Mouse (Mus musculus) midbrain, embryonic 16.5 days (tissue): Measurements from ENCODE around the gene Gskip. TPM values are rescaled to one million over a fixed set of nuclear protein-coding genes. Genes with fewer than 3 reads are reported as not detected.
A peak's percentile ranks its signal among the peaks of the same experiment; 100 is the strongest.

Source experiments
- ATAC-seq: fragments of 200-750 bp; cut with Nextera tagmentation; 2 replicates; pipeline ENCODE4 v1.8.0; 2017; ENCODE audit warnings: moderate TSS enrichment
- H3K27ac ChIP-seq: fragments of 300-500 bp; sonication (generic); 2 replicates; pipeline ENCODE4 v1.5.1; 2014; ENCODE audit warnings: mild to moderate bottlenecking, low read length, mixed read lengths
- H3K27me3 ChIP-seq: fragments of 300-500 bp; sonication (generic); 2 replicates; pipeline ENCODE4 v1.6.1; 2014; ENCODE audit warnings: low read depth, low read length, mixed read lengths; ENCODE audit not compliant: control insufficient read depth, insufficient read depth
- H3K36me3 ChIP-seq: fragments of 300-500 bp; sonication (generic); 2 replicates; pipeline ENCODE4 v1.6.1; 2014; ENCODE audit warnings: mild to moderate bottlenecking, low read length, moderate library complexity, mixed read lengths; ENCODE audit not compliant: control insufficient read depth, insufficient read depth
- H3K4me1 ChIP-seq: fragments of 300-500 bp; sonication (generic); 2 replicates; pipeline ENCODE4 v1.6.1; 2014; ENCODE audit warnings: mild to moderate bottlenecking, low read length, mixed read lengths; ENCODE audit not compliant: control insufficient read depth, insufficient read depth
- H3K4me2 ChIP-seq: fragments of 300-500 bp; sonication (generic); 2 replicates; pipeline ENCODE4 v1.6.1; 2014; ENCODE audit warnings: mild to moderate bottlenecking, low read length, mixed read lengths
- H3K4me3 ChIP-seq: fragments of 300-500 bp; sonication (generic); 2 replicates; pipeline ENCODE4 v1.5.1; 2014; ENCODE audit warnings: low read depth, mild to moderate bottlenecking, low read length, moderate library complexity, mixed read lengths
- H3K9ac ChIP-seq: fragments of 300-500 bp; sonication (generic); 2 replicates; pipeline ENCODE4 v1.6.1; 2014; ENCODE audit warnings: low read depth, low read length, mixed read lengths
- H3K9me3 ChIP-seq: fragments of 300-500 bp; sonication (generic); replicated peaks from 2 replicates; pipeline ENCODE4 v1.6.1; 2014; ENCODE audit warnings: mild to moderate bottlenecking, low read length, mixed read lengths; ENCODE audit not compliant: control insufficient read depth, poor library complexity, severe bottlenecking
- WGBS: fragments of 180-500 bp; shearing (Covaris S2); extraction: QIAGEN DNeasy Blood & Tissue Kit; methylation state at CpG from one replicate; pipeline ENCODE4 v1.1.7; 2014; 5-methylcytosine and 5-hydroxymethylcytosine counted together
- polyA plus RNA-seq: library from polyadenylated mRNA; unstranded; fragments of >200 nt; fragmentation: Nextera tagmentation; extraction: Ambion mirVana; gene quantifications from 2 replicates; pipeline ENCODE4 v1.2.1, GENCODE M21; 2015

The Gskip gene
- polyA plus RNA-seq, 1 experiment from 2014 or later, result 29.9 TPM

DNA sequence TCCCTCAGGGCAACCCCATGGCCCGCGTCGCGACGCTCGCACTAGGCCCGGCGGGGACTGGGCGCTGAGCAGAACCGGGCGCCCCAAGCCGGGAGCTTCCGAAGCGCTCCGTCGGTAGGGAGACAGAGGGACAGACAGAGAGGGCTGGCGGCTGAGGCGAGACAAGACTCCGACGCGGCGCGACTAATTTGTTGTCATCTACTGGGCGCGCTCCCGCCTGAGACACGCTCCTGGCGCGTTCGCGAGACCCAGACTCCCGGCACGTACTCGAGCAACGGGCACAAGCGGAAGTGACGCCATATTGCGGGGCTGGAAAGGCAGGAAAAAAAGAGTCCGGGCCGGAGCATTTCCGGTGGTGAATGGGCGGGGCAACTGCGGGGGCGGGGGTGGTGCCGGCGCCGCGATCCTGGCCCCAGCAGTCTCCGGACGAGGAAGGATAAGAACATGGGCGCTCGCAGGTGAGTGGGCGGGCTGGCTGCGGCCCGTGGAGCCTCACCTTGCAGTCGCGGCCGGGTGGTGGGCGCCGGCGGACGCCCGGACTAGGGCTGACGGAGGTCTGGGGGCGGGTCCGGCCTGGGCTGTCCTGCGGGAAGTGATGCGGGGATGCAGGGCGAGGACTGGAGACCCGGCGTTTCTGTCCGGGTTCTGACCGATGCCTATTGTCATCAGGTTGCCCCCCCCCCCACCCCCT lies 517 bp downstream of the Gskip start, which contains the start of gene Atg2b:
Gene Atg2b, minus strand, starts transcription at position 211 of the 691 bp plus-strand sequence.
- peak; percentile 91 for ATAC-seq
- under 1% methylated on average over 68 of the region's 73 CpGs for WGBS
- H3K27ac ChIP-seq, result peak within 1 kb of the TSS; percentile 95

DNA sequence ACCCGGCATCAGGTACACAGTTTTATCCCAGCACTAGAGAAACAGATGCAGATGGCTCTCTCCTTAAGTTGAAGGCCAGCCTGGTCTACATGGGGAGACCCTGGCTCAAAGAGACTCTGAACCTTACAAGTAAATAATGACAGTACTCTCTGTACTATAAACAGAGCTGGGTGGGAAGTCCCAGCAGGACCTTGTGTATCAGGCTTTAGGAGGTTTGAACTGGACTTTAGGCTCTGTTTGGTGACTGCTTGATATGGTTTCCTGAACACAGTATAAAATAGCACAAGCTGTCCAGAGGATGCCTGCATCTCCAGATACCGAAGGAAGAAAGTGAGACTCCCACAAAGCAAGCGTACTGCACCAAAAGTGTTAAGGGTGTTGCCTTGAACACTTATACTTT lies 2.2 kb downstream of the Gskip start:
- peak overlapping the region; percentile 71 for H3K4me2 ChIP-seq
- no peak overlapping the region for H3K27ac ChIP-seq
- no peak overlapping the region for H3K4me3 ChIP-seq
- 95% methylated on average over 3 of the region's 3 CpGs for WGBS
- peaks cover 4% of the 10 kb centered on the region for H3K36me3 ChIP-seq
- H3K9me3 ChIP-seq, result no peaks in the 10 kb centered on the region
- H3K9ac ChIP-seq, result no peak overlapping the region
- H3K27me3 ChIP-seq, result no peaks in the 10 kb centered on the region
- H3K4me1 ChIP-seq, result peaks cover 32% of the 10 kb centered on the region
- no peak for ATAC-seq

More for the DNA sequence above, 517 bp downstream of the Gskip start, which contains the start of gene Atg2b:
- Histone ChIP-seq H3K4me3 (peak within 1 kb of the TSS; percentile 97), H3K4me1 (peaks cover 32% of the 10 kb centered on the region), H3K36me3 (peaks cover 4% of the 10 kb centered on the region), H3K27me3 (no peaks in the 10 kb centered on the region), H3K9ac (peak within 1 kb of the TSS; percentile 90), H3K9me3 (no peaks in the 10 kb centered on the region), H3K4me2 (peak within 1 kb of the TSS; percentile 84)

DNA sequence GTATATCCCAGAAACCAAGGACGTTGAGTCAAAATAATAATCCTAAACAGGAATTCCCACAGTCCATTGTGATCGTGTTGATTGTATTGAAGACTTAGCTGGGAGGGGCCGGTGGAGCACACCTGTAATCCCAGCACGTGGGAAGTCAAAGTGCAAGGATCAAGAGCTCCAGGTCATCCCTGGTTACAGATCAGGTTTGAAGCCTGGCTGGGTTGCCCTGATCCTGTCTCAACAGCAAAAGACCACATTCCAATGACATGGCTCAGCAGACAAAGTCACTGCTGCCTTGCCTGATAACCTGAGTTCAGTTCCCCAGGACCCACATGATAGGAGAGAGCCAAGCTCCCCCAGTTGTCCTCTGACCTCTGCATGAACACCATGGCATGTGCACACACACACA lies 2.8 kb downstream of the Gskip start:
- Histone ChIP-seq H3K9me3 (no peaks in the 10 kb centered on the region), H3K4me2 (no peak overlapping the region), H3K36me3 (peaks cover 4% of the 10 kb centered on the region), H3K4me1 (peaks cover 28% of the 10 kb centered on the region), H3K9ac (no peak overlapping the region), H3K4me3 (no peak overlapping the region), H3K27me3 (no peaks in the 10 kb centered on the region), H3K27ac (no peak overlapping the region)
- 91% methylated on average over 4 of the region's 4 CpGs for WGBS
- no peak for ATAC-seq

DNA sequence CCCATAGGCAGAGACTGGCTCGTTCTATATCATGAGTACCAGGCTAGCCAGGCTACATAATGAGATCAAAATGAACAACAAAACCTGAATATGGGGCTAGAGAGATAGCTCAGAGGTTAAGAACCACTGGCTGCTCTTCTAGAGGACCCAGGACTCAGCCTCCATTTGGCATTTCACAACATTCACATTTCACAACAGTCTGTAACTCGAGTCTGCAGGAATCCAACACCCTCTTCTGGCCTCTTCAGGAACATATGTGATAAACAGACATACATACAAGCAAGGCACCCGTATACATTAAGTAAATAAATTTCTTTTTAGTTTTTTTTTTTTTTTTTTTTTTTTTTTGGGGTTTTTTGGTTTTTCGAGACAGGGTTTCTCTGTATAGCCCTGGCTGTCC lies 3.9 kb downstream of the Gskip start:
- H3K4me2 ChIP-seq, result no peak overlapping the region
- 92% methylated on average over 4 of the region's 4 CpGs for WGBS
- H3K4me1 ChIP-seq, result peaks cover 16% of the 10 kb centered on the region
- no peak overlapping the region for H3K9ac ChIP-seq
- no peaks in the 10 kb centered on the region for H3K9me3 ChIP-seq
- no peak for ATAC-seq
- H3K27me3 ChIP-seq, result no peaks in the 10 kb centered on the region
- H3K27ac ChIP-seq, result no peak overlapping the region
- H3K4me3 ChIP-seq, result no peak overlapping the region
- peaks cover 4% of the 10 kb centered on the region for H3K36me3 ChIP-seq

DNA sequence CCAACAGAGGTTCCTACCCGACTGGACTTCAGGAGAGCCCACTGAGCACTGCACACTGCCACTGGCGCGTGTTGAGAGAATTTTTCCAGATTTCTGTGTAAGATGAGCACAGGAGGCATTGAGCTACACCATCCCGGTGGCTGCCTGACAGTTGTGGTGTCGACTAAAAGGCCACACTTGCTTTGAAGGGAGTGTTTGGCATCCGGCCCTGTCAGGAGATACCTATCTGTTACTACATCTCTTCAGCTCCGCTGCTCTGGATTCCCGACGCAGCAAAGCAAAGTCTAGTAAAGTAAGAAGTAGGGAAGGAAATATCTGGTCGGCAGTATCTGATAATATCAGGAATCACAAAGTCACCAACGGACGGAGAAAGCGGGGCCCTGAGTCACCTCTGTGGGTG lies 4.8 kb downstream of the Gskip start:
- Histone ChIP-seq H3K4me2 (no peak overlapping the region), H3K4me1 (peaks cover 12% of the 10 kb centered on the region), H3K9ac (no peak overlapping the region), H3K27ac (no peak overlapping the region), H3K9me3 (no peaks in the 10 kb centered on the region), H3K36me3 (peaks cover 9% of the 10 kb centered on the region), H3K4me3 (no peak overlapping the region), H3K27me3 (no peaks in the 10 kb centered on the region)
- ATAC-seq, result no peak
- WGBS, result 94% methylated on average over 13 of the region's 13 CpGs

DNA sequence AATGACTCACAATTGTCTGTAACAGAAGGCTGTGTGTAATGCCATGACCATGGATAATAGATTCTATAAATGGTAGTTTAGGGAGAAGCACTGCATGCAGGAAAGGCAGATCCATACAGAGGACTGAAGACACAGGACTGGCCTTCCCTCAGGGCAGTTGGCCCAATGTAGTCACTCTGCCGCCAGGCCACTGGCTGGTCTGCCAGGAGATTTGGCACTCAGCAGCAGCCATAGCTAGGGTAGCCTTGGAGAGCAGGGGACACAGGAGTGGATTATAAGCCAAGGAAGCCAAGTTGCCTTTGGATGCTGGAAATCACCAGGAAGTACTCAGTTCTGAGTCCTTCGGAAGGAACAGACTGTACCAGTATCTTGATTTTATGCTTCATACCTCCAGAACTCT lies 9.4 kb downstream of the Gskip start:
- H3K9ac ChIP-seq, result no peak overlapping the region
- no peaks in the 10 kb centered on the region for H3K4me1 ChIP-seq
- no peaks in the 10 kb centered on the region for H3K9me3 ChIP-seq
- ATAC-seq, result no peak
- 98% methylated on average over 2 of the region's 2 CpGs for WGBS
- H3K27ac ChIP-seq, result no peak overlapping the region
- no peaks in the 10 kb centered on the region for H3K27me3 ChIP-seq
- H3K4me3 ChIP-seq, result no peak overlapping the region
- peaks cover 9% of the 10 kb centered on the region for H3K36me3 ChIP-seq
- H3K4me2 ChIP-seq, result no peak overlapping the region

DNA sequence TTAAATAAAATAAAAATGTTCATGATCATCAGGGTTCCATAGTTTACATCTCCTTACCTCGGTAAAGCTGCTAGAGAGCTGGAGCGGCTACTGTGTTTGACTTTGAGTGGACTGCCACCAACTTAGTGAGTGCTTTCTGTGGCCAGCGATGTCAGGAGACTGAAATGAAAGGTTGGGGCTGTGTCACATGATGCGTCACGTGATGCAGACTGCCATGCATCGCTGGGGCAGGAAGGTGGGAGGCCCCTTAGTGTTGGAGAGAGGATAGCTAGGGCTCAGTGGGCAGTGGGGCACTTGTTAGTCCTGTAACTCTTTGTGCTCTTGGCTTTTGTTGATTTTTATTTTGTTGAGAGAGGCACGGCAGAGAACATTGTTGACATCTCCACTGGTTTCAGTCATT lies 11.2 kb downstream of the Gskip start:
- H3K27me3 ChIP-seq, result no peaks in the 10 kb centered on the region
- no peaks in the 10 kb centered on the region for H3K9me3 ChIP-seq
- WGBS, result 82% methylated on average over 7 of the region's 7 CpGs
- no peak overlapping the region for H3K4me2 ChIP-seq
- H3K27ac ChIP-seq, result no peak overlapping the region
- H3K36me3 ChIP-seq, result peaks cover 9% of the 10 kb centered on the region; the same call in 1 of the 2 replicates
- H3K9ac ChIP-seq, result no peak overlapping the region
- H3K4me3 ChIP-seq, result no peak overlapping the region
- H3K4me1 ChIP-seq, result no peaks in the 10 kb centered on the region
- no peak for ATAC-seq

DNA sequence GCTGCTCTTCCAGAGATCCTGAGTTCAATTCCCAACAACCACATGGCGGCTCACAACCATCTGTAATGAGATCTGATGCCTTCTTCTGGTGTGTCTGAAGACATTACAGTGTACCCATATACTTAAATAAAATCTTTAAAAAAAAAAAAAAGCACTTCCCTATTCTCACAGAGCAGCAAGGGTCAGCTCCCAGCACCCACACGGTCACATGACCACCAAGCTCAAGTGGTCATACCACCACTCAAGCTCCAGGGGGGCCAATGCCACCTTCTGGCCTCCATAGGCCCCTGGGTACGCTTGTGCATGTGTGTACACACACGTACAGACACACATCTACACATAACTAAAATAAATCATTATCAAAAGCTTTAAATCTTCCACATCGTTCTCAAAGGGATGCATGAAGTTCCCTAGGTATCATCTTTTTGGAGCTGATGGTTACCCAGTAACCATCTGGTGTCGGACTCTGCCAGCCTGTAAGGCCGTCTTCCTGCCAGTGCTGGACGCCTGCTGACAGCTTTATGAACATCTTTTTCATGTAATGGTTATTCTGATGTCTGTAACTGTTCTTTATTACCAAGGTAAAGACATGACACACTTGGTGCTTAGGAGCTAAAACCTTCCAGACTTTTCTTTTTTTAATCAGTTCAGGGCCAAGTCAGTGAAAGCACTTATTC lies 12.6 kb downstream of the Gskip start:
- WGBS, result 93% methylated on average over 8 of the region's 8 CpGs
- Histone ChIP-seq H3K27me3 (no peaks in the 10 kb centered on the region), H3K4me1 (no peaks in the 10 kb centered on the region), H3K9me3 (no peaks in the 10 kb centered on the region), H3K27ac (no peak overlapping the region), H3K9ac (no peak overlapping the region), H3K4me2 (no peak overlapping the region), H3K36me3 (peaks cover 12% of the 10 kb centered on the region; the same call in 1 of the 2 replicates), H3K4me3 (no peak overlapping the region)
- ATAC-seq, result no peak

DNA sequence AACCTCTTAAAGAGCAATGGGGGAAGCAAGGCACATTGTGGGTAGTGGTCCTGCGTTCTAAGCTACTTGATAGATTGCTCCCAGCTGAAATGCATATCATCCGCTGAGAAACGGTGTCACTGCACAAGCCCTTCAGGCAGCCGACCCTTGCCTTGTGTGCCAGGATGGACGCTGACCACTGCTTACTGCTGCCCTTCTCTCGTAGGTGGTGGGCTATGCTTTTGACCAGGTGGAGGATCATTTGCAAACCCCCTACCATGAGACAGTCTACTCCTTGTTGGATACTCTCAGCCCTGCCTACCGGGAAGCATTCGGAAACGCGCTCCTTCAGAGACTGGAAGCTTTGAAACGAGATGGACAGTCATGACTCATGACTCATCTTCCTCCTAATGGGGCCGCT lies 15.8 kb downstream of the Gskip start:
- Histone ChIP-seq H3K4me2 (no peak overlapping the region), H3K4me3 (no peak overlapping the region), H3K36me3 (peaks cover 7% of the 10 kb centered on the region; the same call in 1 of the 2 replicates), H3K4me1 (no peaks in the 10 kb centered on the region), H3K27me3 (no peaks in the 10 kb centered on the region), H3K9ac (no peak overlapping the region), H3K9me3 (no peaks in the 10 kb centered on the region), H3K27ac (no peak overlapping the region)
- ATAC-seq, result no peak
- 95% methylated on average over 12 of the region's 12 CpGs for WGBS
